In genomic region chr9:65032269-65033108, GRCm38 (mm10) we compare ENCODE assay signal across 8 mouse cellular contexts. TPM values are rescaled to one million over a fixed set of nuclear protein-coding genes. Genes with fewer than 3 reads are reported as not detected.
DNase-seq lines count a peak whose midpoint lies in the region; ATAC-seq and TF ChIP-seq lines count a peak whose summit lies in the region.

TSS of gene Dpp8 (plus strand) at chr9:65032414.

- TF ChIP-seq POLR2A in MEL (IDR thresholded peaks at IDR 0.05; ENCODE audit: control insufficient read depth in 1 of 2, insufficient read depth in 1 of 2, low read depth in 1 of 2, low read length in 2 of 2, poor library complexity in 1 of 2), result peak; percentile 76 to 89; a peak in 3 of 4 replicates
- peak; percentile 63; the same call in 1 of the 2 replicates for TF ChIP-seq POLR2A in cerebellum, adult 2 months (IDR thresholded peaks at IDR 0.05; ENCODE audit: borderline replicate concordance, insufficient read depth, low read length)

- H3K27me3 ChIP-seq in MEL (ENCODE audit: control insufficient read depth in 1 of 2, insufficient read depth in 2 of 2, low read length in 2 of 2), result no peaks in the 10 kb centered on the region
- H3K27me3 ChIP-seq in cerebellum, adult 2 months (ENCODE audit: control insufficient read depth, insufficient read depth, low read length), result no peaks in the 10 kb centered on the region
- H3K27me3 ChIP-seq in lung, embryonic 16.5 days (ENCODE audit: control insufficient read depth, insufficient read depth, low read depth, low read length), result no peaks in the 10 kb centered on the region

- H3K36me3 ChIP-seq in MEL (ENCODE audit: control insufficient read depth in 1 of 2, insufficient read depth in 2 of 2, low read length in 2 of 2), result peaks cover 3 to 15% of the 10 kb centered on the region in 2 experiments; a peak in 3 of 4 replicates
- no peaks in the 10 kb centered on the region for H3K36me3 ChIP-seq in lung, embryonic 16.5 days (ENCODE audit: control insufficient read depth, insufficient read depth, low read length)

- peak in 1 of 2 experiments; percentile 20; a peak in 1 of 4 replicates for TF ChIP-seq EP300 in MEL (IDR thresholded peaks at IDR 0.05; ENCODE audit: low read depth in 1 of 2, low read length in 2 of 2)

- TF ChIP-seq CTCF in MEL (IDR thresholded peaks at IDR 0.05 in 2 of 3, conservative IDR thresholded peaks at IDR 0.05 in 1 of 3; ENCODE audit: control insufficient read depth in 1 of 3, insufficient read depth in 1 of 3, low read depth in 2 of 3, low read length in 3 of 3, poor library complexity in 1 of 3, severe bottlenecking in 1 of 3), result peak; percentile 85 to 97 (median 96)
- peak; percentile 91 for TF ChIP-seq CTCF in cerebellum, adult 2 months (IDR thresholded peaks at IDR 0.05; ENCODE audit: borderline replicate concordance, insufficient read depth, low read depth, low read length)

- ATAC-seq in hematopoietic stem cell, adult 5-6 weeks (replicated peaks in 1 of 2; ENCODE audit: insufficient read depth in 1 of 2, low FRiP score in 2 of 2, low TSS enrichment in 1 of 2, low read depth in 1 of 2, poor library complexity in 2 of 2, severe bottlenecking in 2 of 2), result peak; percentile 97 to 98
- peak; percentile 98 for ATAC-seq in lung, embryonic 16.5 days (ENCODE audit: low read depth)

- H3K4me1 ChIP-seq in MEL (ENCODE audit: control insufficient read depth in 1 of 2, insufficient read depth in 2 of 2, low read length in 2 of 2), result peaks cover 0 to 4% of the 10 kb centered on the region in 2 experiments; a peak in 1 of 4 replicates
- no peaks in the 10 kb centered on the region for H3K4me1 ChIP-seq in cerebellum, adult 2 months (ENCODE audit: control insufficient read depth, insufficient read depth, low read length)
- peaks cover 9% of the 10 kb centered on the region for H3K4me1 ChIP-seq in lung, embryonic 16.5 days (replicated peaks; ENCODE audit: control insufficient read depth, insufficient read depth, low read length)

- H3K79me2 ChIP-seq in MEL (ENCODE audit: control insufficient read depth, insufficient read depth, low read length, poor library complexity), result peaks cover 18% of the 10 kb centered on the region

- no peak; the same call in 1 of the 2 replicates for TF ChIP-seq RAD21 in MEL (IDR thresholded peaks at IDR 0.05; ENCODE audit: low read depth, low read length)

- H3K9me3 ChIP-seq in MEL (replicated peaks; ENCODE audit: insufficient read depth, low read length), result no peaks in the 10 kb centered on the region
- no peaks in the 10 kb centered on the region for H3K9me3 ChIP-seq in lung, embryonic 16.5 days (ENCODE audit: control insufficient read depth, low read length)

- H3K9ac ChIP-seq in MEL (ENCODE audit: control insufficient read depth, low read depth, low read length, poor library complexity, severe bottlenecking), result peak within 1 kb of the TSS; percentile 91
- H3K9ac ChIP-seq in lung, embryonic 16.5 days (ENCODE audit: low read length), result peak within 1 kb of the TSS; percentile 94

- H3K27ac ChIP-seq in MEL (ENCODE audit: control insufficient read depth, low read depth, low read length), result peak within 1 kb of the TSS; percentile 75
- peak within 1 kb of the TSS; percentile 86 for H3K27ac ChIP-seq in cerebellum, adult 2 months (ENCODE audit: insufficient read depth, low read length)
- peak within 1 kb of the TSS; percentile 89 for H3K27ac ChIP-seq in lung, embryonic 16.5 days (ENCODE audit: low read length)

- peak; percentile 97 for DNase-seq in MEL (ENCODE audit: low read depth, low spot score)
- peak; percentile 94 for DNase-seq in cerebellum, adult 2 months
- DNase-seq in forelimb bud, embryonic 11.5 days (ENCODE audit: low read depth, low spot score), result peak; percentile 88
- DNase-seq in layer of hippocampus, adult 9-10 months (ENCODE audit: low spot score), result peak; percentile 76
- peak; percentile 83 for DNase-seq in ovary, postnatal 10 days (ENCODE audit: low spot score)
- peak; percentile 91 to 96 for DNase-seq in thymus, postnatal 10 days (ENCODE audit: low spot score in 2 of 2)

- peak within 1 kb of the TSS; percentile 89 for H3K4me2 ChIP-seq in lung, embryonic 16.5 days (ENCODE audit: low read depth, low read length)

- 1% methylated on average over 85 of the region's 85 CpGs for WGBS in cerebellum, adult 2 months
- WGBS in lung, embryonic 16.5 days, result under 1% methylated on average over 79 of the region's 85 CpGs

- H3K4me3 ChIP-seq in MEL (ENCODE audit: control insufficient read depth in 1 of 2, insufficient read depth in 1 of 2, low read depth in 2 of 2, low read length in 2 of 2), result peak within 1 kb of the TSS; percentile 79 to 80
- H3K4me3 ChIP-seq in cerebellum, adult 2 months (replicated peaks; ENCODE audit: insufficient read depth, low read depth, low read length), result peak within 1 kb of the TSS; percentile 97
- peak within 1 kb of the TSS; percentile 93 for H3K4me3 ChIP-seq in lung, embryonic 16.5 days (ENCODE audit: low read length)

TF ChIP-seq in MEL, 35 proteins besides CTCF, POLR2A, EP300 and RAD21:
- TF ChIP-seq E2F4 (IDR thresholded peaks at IDR 0.05; ENCODE audit: borderline replicate concordance, low read depth, low read length) (no peak), POLR2AphosphoS2 (IDR thresholded peaks at IDR 0.05; ENCODE audit: low read length) (peak; percentile 19), MAZ (IDR thresholded peaks at IDR 0.05; ENCODE audit: low read depth, low read length) (peak; percentile 59; the same call in 1 of the 2 replicates), MAX (IDR thresholded peaks at IDR 0.05; ENCODE audit: low read length) (peak; percentile 93), ZKSCAN1 (IDR thresholded peaks at IDR 0.05; ENCODE audit: low read depth, low read length) (no peak), BHLHE40 (IDR thresholded peaks at IDR 0.05; ENCODE audit: borderline replicate concordance, low read depth, low read length) (no peak), ELF1 (IDR thresholded peaks at IDR 0.05; ENCODE audit: low read depth, low read length) (peak; percentile 94), TCF12 (IDR thresholded peaks at IDR 0.05; ENCODE audit: low read depth, low read length) (peak; percentile 61), UBTF (IDR thresholded peaks at IDR 0.05; ENCODE audit: borderline replicate concordance, insufficient read depth, low read depth, low read length) (0 out of 2 replicates have a peak, but pooled peaks have one; percentile 59), HCFC1 (IDR thresholded peaks at IDR 0.05; ENCODE audit: low read depth, low read length) (peak; percentile 90), TAL1 (IDR thresholded peaks at IDR 0.05; ENCODE audit: low read length) (no peak), GABPA (IDR thresholded peaks at IDR 0.05; ENCODE audit: low read depth, low read length) (peak; percentile 80; the same call in 1 of the 2 replicates), CHD2 (IDR thresholded peaks at IDR 0.05; ENCODE audit: low read length) (no peak), NRF1 (IDR thresholded peaks at IDR 0.05; ENCODE audit: insufficient read depth, low read depth, low read length, poor library complexity, severe bottlenecking) (no peak), ZNF384 (IDR thresholded peaks at IDR 0.05; ENCODE audit: low read depth, low read length) (no peak), ZC3H11A (IDR thresholded peaks at IDR 0.05; ENCODE audit: low read depth, low read length) (no peak), ETS1 (IDR thresholded peaks at IDR 0.05; ENCODE audit: low read depth, low read length) (no peak; the same call in 1 of the 2 replicates), ZMIZ1 (IDR thresholded peaks at IDR 0.05; ENCODE audit: low read depth, low read length) (no peak), CHD1 (IDR thresholded peaks at IDR 0.05; ENCODE audit: low read depth, low read length) (peak; percentile 66; the same call in 1 of the 2 replicates), NELFE (IDR thresholded peaks at IDR 0.05; ENCODE audit: low read depth, low read length) (peak; percentile 86), SIN3A (IDR thresholded peaks at IDR 0.05; ENCODE audit: low read length) (peak; percentile 96), TBP (IDR thresholded peaks at IDR 0.05; ENCODE audit: low read depth, low read length) (no peak; the same call in 1 of the 2 replicates), MXI1 (IDR thresholded peaks at IDR 0.05; ENCODE audit: low read depth, low read length) (peak; percentile 97), MYC (IDR thresholded peaks at IDR 0.05; ENCODE audit: low read depth, low read length) (peak; percentile 96), JUND (IDR thresholded peaks at IDR 0.05; ENCODE audit: low read depth, low read length) (no peak), USF1 (IDR thresholded peaks at IDR 0.05; ENCODE audit: low read depth, low read length) (peak; percentile 82), SMC3 (IDR thresholded peaks at IDR 0.05; ENCODE audit: low read depth, low read length) (no peak), MEF2A (IDR thresholded peaks at IDR 0.05; ENCODE audit: extremely low read depth, insufficient replicate concordance, low read depth, low read length, poor library complexity, severe bottlenecking) (0 out of 2 replicates have a peak, but pooled peaks have one; percentile 26), POLR2AphosphoS5 (IDR thresholded peaks at IDR 0.05; ENCODE audit: borderline replicate concordance, low read depth, low read length) (0 out of 2 replicates have a peak, but pooled peaks have one; percentile 28), KAT2A (conservative IDR thresholded peaks at IDR 0.05; ENCODE audit: low read depth, low read length) (no peak; the same call in 1 of the 2 replicates), MAFK (IDR thresholded peaks at IDR 0.05; ENCODE audit: borderline replicate concordance, low read depth, low read length) (no peak), GATA1 (IDR thresholded peaks at IDR 0.05; ENCODE audit: low read depth, low read length) (peak; percentile 19; the same call in 1 of the 2 replicates), RCOR1 (IDR thresholded peaks at IDR 0.05; ENCODE audit: low read depth, low read length) (no peak), MYB (IDR thresholded peaks at IDR 0.05; ENCODE audit: low read depth, low read length) (no peak), USF2 (IDR thresholded peaks at IDR 0.05; ENCODE audit: borderline replicate concordance in 1 of 2, insufficient read depth in 1 of 2, low read depth in 1 of 2, low read length in 2 of 2) (no peak)

RNA-seq across cellular contexts. Expression of gene Dpp8, which starts in this region (rescaled TPM):
- total RNA-seq in MEL (2012; rRNA removed), result 42.5 and 51.8 TPM in 2 replicates
- polyA plus RNA-seq in MEL (2012; ENCODE audit: insufficient read depth in 1 of 2, insufficient read length in 2 of 2, low read depth in 1 of 2, low replicate concordance in 2 of 2, missing spikeins in 1 of 2), result 10 to 100 TPM in 1 of 2 experiments, not detected in 1; 62.1 TPM
- 76.6 and 85.8 TPM in 2 replicates for polyA plus RNA-seq in cerebellum, adult 2 months (2012; rRNA removed)
- 103 and 113 TPM in 2 replicates for total RNA-seq in hematopoietic stem cell, adult 5-6 weeks (2017)
- polyA plus RNA-seq in lung, embryonic 16.5 days (2015; fragmentation: Nextera tagmentation; extraction: Ambion mirVana), result 35.9 and 37.6 TPM in 2 replicates

Comparison
In these comparisons a context has a peak if more than half of its experiments do, and no peak if none do; other contexts are left out.
1. Peak in every context shown above with its lines: DNase-seq, ATAC-seq, H3K4me3 ChIP-seq and H3K27ac ChIP-seq.